Mouse (Mus musculus): ENCODE measurements around the gene Gm5141.
A peak's percentile ranks its signal among the peaks of the same experiment; 100 is the strongest.
"Not testable (repeated sequence)": the region's sequence is repeated elsewhere in the genome, so short reads cannot be mapped to it uniquely, and the experiment has no call there.

Gene Gm5141

DNA sequence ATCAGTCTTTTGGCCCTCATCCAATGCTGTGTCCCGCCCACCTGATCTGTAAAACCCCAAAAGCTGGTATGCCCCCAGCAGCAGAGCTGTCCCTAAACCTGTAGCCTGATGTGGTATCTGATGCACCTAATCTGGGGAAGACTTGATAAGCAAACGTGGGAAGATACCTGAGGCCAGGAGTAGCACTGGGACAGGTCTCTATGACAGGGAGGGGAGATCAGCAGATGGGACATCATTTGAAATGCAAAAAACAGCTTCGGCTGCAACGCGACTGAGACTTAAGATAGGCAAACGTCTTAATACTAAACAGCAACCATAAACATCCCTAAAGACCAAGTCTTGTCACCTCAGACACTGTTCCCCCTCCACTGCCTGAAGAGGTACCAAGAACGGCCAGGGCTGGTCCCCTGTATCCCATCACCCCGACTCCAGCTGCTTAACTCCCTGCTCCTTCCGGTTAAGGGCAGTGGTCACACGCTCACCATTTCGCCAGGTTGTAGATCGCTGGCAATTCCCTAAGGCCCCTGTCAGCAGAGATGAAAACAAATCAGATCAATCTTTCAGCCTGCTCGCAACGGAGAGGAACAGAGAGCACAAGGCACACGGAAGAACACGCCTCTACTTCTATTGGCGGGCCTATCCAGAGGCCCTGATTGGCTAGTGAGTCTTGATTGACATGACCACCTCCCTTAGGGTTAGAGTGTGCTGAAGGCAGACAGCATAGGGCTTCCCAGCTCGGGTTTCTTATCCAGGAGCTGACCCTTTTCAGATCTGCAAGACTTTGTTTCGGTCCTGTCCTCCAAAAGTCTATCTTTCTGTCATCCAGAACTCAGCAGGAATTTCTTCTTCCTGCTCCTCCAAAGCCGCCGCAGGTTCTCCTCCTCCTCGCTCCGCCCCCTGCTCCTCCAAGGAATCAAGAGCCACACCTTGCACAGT is at the start of gene Gm5141:
Gene Gm5141, minus strand, starts transcription at position 610 of the 936 bp plus-strand sequence.
- DNase-seq (ENCODE audit: low spot score in 2 of 2): peak; percentile 23 to 35

DNA sequence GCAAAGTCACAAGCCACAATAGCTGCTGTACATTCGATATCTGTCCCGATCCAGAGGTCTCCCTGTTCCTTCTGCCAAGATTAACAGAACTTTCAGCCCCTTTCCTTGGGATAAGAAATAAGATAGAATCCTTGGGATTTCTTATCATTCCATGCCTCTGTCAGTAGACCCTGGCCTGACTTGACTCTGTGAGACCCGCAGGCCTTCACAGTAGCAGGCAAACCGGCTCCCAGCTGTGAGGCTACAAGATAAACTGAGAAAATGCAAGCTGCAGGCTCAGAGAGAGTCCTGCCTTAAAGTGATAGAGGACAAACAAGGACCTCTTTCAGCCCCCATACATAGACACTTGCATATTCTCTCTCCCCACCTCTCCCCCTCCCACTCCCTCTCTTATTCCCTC is 47.7 kb upstream of the Gm5141 start:
- DNase-seq (ENCODE audit: low spot score in 2 of 2): no peak

DNA sequence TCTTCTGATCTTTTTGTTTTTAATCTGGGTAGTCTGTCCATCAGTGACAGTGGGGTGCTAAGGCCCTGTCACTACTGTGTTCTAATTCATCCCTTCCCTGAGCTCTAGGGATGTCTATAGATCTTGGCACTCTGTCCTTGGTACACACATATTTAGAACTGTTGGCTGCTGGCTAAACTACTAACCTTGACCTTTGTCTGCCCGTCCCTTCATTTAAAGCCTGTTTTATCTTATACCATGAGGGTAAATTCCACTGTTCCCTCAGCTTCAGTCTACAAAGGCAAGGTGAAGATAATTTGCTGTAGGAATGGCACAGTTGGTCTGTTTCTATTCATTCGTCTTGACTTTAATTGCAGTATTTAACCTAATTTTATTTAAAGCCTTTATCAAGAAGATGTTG is 46.6 kb upstream of the Gm5141 start:
- no peak for DNase-seq (ENCODE audit: low spot score in 2 of 2)

DNA sequence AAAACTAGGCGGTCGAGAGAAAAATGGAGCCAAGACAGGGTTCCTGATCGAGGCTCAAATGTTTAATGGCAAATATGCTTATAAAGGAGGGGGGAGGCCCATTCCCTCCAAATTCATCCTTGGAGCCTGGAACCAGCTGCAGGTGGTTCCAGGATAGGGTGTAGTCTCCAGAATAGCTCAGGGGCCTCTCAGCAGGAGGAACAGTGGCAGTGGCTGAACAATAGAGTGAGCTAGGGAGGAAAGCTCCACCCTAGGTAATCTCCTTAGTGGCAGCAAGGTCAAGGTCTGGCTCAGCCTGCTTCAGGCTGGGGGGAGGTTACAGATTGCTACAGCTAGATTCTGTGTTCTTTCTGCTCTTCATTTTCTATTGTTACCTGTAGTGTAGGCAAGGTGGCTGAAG is 30.1 kb upstream of the Gm5141 start:
- DNase-seq (ENCODE audit: low spot score in 2 of 2): not testable (repeated sequence)

DNA sequence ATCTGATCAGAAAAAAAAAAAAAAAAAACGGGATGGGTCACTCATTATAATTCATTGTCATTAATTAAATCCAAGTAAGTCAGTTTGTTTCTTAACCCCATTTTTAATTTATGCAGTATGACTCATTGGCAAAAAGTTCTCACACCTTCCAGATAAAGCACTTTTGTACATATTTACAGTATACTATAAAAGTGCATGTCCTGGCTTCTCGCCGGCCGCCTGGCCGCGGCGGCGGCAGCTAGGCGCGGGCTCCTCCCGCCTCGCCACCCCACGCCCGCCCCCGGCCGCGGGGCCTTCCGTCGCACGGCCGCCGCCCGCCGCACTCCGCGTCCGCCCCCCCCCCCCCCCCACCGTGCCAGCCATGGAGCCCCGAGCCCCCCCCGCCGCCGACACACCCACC is 27.1 kb upstream of the Gm5141 start:
- no peak for DNase-seq (ENCODE audit: low spot score in 2 of 2)

DNA sequence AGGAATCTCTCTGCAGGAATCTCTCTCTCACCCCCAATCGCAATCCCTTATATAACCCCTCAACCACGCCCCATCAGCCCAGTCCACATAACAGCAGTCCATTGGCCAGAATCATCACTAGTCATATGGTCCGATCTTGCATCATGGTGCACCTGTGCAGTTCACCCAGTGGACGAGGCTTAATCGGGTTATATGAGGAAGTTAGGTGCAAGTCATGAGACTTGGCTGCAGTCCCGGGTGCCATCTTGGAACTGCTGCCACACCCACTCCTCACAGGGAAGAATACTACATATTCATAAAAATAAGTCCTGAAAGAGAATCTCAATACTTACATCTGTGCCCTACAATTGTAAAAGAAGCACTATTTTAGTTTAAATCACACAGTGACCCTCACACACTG is 22.4 kb upstream of the Gm5141 start:
- DNase-seq (ENCODE audit: low spot score in 2 of 2): not testable (repeated sequence)

DNA sequence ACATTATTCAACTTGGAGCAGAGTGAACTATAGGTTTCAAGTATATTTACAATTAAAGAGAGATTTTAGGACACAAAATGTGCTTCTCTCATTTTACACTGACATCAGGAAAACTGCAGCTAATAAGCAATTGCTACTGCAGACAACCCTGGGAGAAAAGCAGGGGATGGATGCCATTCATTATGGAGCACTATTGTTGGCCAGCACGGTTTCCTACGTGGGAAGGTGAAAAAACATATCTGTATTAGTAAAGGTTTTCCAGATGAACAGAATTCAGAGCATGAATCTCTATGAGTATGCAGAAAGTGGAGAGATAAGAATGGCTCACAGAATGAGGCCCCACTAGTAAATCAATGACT is 506 bp upstream of the Gm5141 start:
- DNase-seq (ENCODE audit: low spot score in 2 of 2): not testable (repeated sequence)

DNA sequence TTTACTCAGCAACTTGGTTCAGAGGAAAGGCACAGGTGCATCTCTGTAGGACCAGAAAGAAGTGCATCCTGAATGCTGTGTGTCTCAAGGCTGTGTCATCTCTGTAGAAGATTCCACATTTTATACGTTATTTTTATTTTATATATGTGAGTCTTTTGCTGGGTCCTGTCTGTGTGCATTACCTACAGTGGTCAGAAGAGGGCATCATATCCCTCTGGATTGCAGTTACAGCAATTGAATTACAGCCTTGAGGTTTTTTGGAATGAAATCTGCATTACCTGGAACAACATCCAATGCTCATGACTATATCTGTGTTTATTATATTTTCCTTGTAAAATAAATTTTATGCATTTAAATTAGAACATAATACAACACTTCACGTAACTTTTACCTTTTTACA is 21.8 kb downstream of the Gm5141 start:
- peak; percentile 13 to 40 for DNase-seq (ENCODE audit: low spot score in 2 of 2)

DNA sequence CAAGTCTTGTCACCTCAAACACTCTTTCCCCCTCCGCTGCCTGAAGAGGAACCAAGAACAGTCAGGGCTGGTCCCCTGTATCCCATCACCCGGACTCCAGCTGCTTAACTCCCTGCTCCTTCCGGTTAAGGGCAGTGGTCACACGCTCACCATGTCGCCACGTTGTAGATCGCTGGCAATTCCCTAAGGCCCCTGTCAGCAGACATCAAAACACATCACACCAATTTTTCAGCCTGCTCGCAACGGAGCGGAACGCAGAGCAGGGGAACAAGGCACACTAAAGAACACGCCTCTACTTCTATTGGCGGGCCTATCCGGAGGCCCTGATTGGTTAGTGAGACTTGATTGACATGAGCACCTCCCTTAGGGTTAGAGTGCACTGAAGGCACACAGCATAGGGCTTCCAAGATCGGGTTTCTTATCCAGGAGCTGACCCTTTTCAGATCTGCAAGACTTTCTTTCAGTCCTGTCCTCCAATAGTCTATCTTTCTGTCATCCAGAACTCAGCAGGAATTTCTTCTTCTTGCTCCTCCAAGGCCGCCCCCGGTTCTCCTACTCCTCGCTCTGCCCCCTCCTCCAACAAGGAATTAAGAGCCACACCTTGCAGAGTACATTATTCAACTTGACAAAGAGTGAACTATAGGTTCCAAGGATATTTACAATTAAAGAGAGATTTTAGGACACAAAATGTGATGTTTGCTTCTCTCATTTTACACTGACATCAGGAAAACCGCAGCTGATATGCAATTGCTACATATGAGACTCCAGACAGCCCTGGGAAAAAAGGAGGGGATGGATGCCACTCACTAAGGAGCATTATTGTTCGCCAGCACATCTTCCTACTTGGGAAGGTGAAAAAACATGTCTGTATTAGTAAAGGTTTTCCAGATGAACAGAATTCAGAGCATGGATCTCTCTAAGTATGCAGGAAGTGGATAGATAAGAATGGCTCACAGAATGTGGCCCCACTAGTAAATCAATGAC is 24.9 kb downstream of the Gm5141 start, which contains the start of gene Platr25:
Gene Platr25, minus strand, starts transcription at position 278 of the 984 bp plus-strand sequence.
- peak; percentile 37 to 61 for DNase-seq (ENCODE audit: low spot score in 2 of 2)

DNA sequence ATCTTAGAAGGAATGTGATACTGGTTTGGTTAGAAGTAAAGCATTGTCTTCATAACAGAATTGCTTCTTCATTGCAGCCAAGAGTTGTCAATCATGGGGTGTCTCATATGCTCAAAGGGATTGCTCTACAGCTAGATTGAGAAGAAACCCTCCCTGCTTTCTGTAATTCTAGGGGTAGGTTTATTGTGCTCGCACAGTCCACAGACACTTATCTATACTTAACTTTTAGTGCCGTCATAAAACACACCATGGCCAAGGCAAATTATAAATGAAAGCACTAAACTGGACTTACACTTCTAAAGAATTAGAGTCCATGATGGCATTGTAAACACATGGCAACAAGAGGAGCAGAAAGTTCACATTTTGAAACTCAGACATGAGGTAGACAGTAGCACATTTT is 52.3 kb downstream of the Gm5141 start:
- DNase-seq (ENCODE audit: low spot score in 2 of 2): no peak

All from spleen, postnatal 10 days (tissue).